Mouse (Mus musculus) lung, postnatal 36 days (tissue): Measurements from ENCODE around the gene Rrm1.
A peak's percentile ranks its signal among the peaks of the same experiment; 100 is the strongest.
"Not testable (repeated sequence)": the region's sequence is repeated elsewhere in the genome, so short reads cannot be mapped to it uniquely, and the experiment has no call there.

Experiments
- DNase-seq: peaks from one replicate; pipeline ENCODE4 v3.0.0; 2022; ENCODE audit warnings: mixed read lengths

Rrm1 gene

DNA sequence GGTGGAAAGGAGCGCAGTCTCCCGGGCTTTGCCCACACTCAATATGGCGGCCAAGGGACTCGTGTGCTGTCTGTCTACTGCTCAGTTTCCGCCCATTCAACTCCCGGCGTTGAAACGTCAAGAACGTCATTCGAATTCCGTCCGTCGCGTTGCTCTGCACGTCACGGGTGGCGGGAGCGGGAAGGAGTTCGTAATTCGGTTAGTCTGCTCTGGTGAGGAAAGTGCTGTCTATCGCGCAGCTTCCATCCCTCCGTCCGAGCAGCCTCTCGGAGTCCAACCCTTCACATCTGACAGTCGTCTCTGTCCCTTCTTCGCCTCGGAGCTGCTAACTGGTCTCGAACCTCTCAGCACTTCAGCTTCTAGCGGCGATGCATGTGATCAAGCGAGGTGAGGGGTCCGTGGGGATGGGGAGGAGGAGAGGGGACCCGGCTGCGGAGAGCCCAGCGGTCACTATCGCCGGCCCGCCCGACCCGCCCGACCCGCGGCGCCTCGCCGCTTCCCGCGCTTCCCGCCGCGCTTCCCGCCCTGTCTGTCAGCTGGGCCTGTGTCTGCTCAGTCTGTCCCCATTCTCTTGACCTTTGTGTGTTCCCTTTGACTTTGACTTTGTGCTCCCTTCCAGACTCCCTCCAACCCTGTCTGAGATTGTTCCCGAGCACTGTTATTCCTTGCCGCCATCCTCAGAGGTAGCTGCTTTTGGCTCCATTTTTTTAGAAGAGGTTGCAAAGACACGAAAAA is at the start of gene Rrm1:
TSS of gene Rrm1 (plus strand) at position 39 of the 735 bp plus-strand sequence.
- DNase-seq: peak; percentile 97

DNA sequence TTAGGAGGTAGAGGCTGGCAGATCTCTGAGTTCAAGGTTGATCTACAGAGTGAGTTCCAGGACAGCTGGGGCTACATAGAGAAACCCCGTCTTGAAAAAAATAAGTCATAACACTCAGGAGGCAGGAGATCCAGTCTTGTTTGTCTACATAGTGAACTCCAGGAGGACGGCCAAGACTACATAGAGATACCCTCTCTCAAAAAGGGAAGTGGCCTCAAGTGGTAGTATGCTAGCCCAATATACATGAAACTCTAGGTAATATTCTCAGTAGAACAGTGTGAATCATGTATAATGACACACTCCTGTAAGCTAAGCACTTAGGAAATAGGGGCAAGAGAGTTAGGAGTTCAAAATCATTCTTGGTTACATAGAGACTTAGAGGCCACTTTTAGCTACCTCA is 47.6 kb upstream of the Rrm1 start:
- DNase-seq: no peak

DNA sequence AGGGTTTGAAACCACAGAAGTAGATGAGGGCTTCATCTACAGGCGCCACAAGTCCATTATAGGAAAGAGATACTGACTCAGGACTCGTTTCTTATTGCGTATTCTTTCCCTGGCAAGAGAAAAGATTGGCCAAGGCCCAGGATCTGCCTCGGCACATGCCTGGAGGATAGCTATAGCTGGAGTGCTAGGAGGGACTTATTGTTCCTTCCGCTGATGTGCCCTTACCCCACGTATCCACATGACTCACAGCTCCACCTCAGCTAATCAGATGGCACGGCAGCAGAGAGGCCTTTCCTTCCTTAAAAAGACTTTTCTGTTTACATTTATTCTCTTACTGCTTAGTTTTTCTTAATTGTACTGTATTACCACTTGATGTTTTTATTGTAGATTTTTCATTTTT is 45.6 kb upstream of the Rrm1 start:
- DNase-seq: peak; percentile 18

DNA sequence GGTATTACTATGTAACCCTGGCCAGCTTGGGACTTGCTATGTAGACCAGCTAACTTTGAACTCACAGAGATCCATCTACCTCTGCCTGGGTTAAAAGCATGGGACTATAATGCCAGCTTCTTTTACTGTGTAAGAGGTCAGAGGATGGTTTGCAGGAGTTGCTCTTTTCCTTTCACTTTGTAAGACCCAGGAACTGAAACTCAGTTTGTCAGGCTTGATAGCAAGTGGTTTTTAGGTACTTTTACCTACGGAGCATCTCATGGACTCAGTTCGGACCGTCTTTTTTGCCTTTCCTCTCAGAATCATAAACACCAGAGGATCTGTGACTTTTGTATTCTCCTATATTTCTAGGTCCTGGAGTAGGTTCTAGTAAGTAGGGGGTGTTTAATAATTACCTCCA is 45.2 kb upstream of the Rrm1 start:
- no peak for DNase-seq

DNA sequence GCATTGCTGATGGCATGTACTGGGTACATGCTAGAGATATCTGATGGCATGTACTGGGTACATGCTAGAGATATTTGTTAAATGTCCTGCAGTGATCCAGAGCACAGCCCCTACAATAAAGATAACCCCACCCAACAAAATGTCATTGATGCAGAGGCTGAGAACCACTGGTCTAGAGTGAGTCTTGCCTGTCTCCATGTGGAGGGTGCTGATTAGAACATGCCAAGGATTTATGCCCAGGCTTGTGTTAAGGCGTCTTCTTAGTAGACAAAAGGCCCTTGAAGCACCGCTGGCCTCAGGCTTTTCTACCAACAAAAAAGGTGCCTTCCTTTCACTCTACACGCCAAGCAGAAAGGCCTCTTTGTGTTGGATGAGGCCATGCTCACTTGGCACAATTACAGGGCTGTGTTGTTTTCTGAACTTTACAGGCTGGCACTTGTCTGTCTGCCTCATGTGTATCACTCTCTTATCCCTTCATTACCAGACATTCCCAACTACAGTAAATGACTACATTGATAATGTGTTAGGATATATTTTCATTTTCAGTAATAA is 42.2 kb upstream of the Rrm1 start:
- DNase-seq: no peak

DNA sequence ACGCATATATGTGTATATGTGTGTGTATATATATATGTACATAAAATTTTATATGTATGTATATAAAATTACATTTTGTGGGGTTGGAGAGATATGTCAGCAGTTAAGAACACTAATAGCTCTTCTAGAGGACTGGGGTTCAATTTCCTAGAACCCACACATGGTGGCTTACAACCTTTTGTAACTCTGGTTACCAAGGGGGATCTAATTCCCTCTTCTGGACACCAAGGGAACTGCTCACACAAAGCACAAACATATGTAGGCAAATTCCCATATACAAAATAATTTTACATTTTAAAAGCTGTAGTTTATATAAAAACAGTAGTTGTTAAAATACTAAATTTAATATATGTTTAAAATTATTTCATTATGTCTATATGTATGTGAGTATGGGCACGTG is 37.4 kb upstream of the Rrm1 start:
- DNase-seq: no peak

DNA sequence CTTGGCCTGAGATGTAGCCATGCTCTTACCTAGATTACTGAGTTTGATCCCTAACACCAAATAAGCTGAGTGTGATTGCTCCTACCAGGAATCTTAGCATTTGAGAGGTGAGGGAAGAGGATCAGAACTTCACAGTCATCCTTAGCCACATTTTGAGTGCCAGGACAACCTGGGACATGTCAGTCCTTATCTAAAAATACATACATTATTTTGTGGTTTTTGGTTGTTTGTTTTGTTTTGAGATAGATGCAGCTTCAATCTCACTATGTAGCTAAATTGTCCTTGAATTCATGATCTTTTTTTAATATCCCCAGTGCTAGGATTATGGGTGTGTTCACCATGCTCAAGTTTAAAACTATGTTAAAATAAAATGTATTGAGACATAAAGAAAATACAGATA is 34.1 kb upstream of the Rrm1 start:
- no peak for DNase-seq

DNA sequence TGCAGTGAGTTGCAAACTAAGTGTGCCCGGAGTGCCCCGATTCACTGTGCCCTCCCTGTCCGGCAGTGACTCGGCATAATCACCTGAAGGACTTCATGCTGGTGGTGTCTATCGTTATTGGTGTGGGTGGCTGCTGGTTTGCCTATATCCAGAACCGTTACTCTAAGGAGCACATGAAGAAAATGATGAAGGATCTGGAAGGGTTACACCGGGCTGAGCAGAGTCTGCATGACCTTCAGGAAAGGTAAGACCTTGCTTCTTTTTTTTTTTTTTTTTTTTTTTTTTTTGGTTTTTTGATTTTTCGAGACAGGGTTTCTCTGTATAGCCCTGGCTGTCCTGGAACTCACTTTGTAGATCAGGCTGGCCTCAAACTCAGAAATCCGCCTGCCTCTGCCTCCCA is 26.2 kb upstream of the Rrm1 start:
- not testable (repeated sequence) for DNase-seq

DNA sequence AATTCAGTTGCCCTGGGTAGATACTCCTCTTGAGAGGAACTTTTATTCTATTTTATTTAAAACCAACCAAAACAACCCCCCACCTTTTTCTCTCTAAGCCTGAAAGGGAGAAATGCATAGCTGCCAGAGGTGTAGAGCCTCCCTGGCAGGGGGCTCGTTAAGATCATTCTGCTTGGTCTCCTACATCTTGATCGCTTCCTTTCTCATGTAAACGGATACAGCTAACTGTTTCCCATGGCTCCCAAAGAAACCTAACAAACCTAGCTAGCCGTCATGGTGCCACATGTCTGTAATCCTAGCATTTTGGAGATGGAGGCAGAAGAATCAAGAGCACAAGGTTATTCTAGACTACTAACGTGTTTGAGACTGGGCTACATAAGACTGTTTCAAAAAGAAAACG is 25.7 kb upstream of the Rrm1 start:
- DNase-seq: no peak

DNA sequence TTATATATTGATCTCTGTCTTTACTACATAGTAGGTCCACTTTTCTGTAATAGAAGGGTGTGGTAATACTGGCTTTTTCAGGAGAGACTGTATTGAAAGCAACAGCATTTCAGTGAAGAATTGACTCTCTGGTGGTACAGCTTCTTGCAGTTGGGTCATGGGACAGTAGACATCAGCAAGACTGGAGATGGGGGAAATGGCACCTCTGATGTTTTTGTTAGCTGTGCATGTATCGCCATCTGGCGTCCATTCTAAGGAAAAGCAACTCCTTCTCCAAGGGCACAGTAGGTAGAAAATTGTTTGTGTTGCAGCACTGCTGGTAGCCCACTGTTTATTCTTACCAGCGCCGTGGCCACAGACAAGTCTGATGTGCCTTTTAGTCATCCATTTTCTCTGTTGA is 24.1 kb upstream of the Rrm1 start:
- DNase-seq: peak; percentile 63

DNA sequence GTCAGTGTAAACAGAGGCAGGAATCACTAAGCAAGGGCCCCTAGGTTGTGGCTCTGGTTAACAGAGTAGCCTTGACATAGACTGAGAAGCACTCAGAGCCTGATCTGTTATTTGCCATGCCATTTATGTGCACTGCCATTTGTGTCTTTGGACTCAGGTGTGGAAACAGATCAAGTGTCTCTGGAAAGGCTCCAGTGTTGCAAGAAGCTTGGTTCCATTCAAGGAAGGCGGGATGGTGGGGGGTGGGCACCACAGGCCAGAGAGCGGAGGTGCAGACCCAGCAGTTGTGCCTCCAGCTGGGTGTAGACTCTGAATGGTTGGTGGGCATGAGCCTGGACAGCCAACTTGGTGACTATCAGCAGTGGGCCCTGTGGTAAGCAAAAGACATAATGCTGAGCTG is 19.5 kb upstream of the Rrm1 start:
- no peak for DNase-seq

DNA sequence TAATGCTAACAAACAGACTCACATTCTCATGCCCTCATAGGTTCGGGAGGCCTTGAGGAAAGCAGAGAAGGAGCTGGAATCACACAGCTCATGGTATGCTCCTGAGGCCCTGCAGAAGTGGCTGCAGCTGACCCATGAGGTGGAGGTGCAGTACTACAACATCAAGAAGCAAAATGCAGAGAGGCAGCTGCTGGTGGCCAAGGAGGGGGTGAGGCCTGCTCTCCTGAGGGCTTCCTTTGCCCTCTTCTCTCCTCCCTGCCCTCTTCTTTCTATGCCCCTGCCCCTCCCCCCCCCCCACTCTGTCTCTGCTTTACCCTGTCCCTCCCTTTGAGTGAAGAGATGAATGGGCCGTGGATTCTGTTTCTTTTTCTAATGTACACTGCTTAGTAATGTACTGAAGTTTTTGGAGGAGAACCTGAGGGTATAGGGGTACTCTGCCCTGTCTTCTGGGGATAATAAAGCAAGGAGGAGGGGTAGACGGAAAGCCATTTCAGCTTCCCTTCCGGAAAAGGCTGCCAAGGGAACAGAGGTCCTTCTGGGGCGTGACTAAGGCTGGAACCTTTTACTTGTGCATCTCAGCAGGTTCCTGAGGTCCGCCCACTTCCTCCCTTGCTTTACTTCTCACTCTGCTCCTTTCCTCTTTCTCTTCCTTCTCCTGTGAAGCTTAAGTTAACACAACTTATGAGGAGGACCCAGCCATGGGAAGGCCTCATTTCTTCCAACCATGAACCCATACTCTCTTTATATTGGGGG is 15.4 kb upstream of the Rrm1 start:
- DNase-seq: peak; percentile 6

DNA sequence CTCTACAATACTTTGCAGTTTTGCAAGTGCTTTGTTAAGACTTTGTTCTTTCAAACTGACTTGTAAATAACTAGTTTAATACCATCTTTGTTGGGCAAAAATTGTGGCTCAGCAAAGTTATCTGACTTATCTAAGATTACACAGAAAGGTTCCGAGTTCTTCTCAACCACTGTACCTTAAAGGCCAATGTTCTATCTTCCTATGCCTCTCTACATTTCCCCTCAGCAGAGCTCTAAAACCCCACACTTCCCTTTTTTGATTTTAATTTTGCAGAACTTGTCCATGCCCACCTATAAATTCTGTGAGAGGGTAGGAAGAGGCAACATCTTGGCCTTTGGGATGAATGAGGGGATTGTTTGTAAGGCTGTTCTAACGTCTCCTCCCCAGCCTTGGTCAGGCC is 7.2 kb upstream of the Rrm1 start:
- no peak for DNase-seq

DNA sequence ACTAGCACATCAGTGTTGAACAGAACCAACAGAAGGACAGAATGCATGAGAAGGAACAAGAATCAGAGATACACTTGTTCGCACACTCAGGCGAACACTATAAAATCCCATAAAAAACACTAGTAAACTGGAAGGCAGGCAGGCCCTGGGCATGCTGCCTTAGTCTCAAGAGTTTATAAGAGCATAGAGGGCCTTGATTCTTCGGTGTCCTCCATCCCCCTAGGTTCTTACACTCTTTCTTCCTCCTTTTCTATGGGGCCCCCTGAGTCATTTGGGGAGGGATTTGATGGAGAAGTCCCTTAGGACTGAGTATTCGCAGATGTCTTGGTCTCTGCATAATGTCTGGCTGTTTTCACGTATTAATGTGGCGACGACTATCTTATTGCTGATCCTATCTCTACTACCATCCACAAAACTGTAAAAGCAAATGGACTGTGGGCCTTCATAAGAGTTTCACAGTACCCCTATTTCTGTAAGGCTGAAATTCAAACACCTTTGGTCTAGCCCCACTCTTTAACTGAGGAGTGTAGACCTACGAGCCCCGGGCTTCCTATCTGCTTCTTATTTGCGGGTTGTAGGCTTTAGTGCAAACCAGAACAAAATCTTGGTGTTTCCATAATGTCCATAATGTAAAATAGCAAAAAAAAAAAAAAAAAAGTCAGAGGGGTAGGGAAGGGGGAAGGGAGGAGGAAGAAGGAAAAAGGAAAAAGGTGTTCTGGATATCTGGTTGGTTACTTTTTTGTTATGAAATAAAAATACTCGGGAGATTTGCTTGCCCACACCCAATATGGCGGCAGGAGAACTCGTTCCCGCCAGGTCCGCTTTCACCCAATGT is 456 bp upstream of the Rrm1 start:
- no peak for DNase-seq

DNA sequence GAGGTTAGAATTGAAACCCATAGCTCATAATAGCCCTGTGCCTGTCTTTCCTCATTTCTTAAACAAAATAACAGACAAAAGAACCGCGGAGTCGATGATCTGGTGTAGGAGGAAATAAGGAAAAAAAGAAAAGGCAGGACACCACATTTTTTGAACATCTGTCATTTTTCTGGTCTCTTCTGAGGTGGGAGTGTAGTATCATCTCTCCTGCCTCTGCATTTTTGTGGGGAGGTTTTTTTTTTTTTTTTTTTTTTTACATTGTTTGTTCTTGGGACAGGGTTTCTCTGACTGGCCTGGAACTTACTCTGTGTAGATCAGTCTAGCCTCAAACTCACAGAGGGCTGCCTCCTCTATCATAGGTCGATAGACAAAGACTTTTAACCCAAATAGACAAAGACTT is 937 bp downstream of the Rrm1 start:
- DNase-seq: no peak

DNA sequence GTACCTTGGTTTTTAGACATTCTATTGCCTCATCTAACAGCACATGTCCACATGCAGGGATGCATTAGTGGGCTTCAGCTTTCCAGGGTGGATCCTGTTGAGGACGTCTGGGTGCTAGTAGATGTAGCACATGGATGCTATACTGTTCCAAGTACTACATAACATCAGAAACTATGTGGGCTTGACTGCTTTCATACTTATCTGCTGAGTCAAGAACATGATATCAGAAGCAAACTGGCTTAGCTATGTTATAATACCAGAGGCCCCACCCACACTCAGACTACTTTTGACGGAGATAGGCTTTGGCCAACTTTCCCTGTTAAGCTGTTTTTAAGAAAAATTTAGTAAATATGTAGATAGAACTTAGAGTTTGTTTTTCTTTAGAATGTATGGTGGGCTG is 2.8 kb downstream of the Rrm1 start:
- no peak for DNase-seq

DNA sequence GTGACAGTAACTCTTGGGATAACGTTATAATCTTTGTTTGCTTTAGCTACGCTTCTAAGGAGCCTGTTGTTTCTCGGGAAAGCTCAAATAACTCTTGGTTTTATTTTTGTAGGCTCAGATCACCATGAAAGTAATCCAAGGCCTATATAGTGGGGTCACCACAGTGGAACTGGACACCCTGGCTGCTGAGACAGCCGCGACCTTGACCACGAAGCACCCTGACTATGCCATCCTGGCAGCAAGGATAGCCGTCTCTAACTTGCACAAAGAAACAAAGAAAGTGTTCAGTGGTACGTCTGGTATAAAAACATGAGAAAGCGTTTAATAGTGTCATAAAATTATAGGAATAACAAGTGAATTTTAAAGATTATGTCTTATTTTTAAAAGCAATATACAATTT is 4.9 kb downstream of the Rrm1 start:
- DNase-seq: no peak

DNA sequence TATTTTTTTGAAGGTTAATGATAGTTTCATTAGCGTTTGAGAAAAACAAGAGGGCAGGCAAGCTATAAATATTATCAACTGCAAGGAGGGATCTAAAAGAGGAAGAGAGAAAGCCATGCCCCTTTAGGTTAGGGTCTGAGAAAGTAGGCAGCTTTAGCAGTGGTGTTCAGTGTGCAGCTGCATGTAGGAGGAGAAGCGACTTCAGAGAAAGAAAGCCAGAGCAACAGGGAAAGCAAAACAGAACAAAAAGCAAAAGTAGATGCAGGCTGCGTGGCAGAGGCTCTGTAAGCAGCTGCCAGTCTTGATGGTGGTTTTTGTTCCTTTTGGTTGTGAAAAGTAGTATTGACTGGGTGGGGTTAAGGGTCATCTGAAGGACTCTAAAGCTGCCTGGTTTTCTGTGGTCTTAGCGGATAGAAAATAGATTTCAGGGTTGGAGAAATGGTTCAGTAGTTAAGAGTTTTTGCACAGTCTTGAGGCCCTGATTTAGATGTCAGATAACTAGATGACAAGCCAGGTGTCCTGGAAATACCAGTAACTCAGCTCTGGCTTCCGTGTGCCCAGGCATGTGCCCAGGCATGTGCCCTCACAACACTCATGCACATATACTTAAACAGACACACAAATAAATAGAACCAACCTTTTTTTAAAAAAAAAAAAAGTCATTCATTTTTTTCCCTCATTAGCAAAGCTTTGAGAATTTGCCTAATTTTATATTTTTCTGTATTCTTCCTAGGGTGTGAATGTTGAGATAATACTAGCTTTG is 17.3 kb downstream of the Rrm1 start:
- no peak for DNase-seq

DNA sequence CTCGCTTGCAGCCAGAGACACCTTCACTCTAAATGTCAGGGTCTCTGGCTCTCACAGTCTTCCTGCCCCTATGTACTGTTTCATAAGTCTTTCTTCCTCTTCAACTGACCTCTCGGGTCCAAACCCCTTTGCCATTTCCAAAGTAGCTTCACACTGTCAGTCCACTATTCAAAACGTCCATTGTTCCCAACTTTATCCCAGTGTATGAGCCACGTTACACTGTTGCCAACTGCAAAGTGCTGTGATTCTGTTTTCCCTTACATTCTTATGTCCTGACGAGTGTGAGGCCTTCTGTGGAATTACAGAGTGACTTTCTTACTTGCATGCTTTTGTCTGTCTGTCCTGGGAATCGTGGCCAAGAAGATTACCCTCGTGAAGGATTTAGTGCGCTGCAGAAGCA is 26.1 kb downstream of the Rrm1 start:
- no peak for DNase-seq

DNA sequence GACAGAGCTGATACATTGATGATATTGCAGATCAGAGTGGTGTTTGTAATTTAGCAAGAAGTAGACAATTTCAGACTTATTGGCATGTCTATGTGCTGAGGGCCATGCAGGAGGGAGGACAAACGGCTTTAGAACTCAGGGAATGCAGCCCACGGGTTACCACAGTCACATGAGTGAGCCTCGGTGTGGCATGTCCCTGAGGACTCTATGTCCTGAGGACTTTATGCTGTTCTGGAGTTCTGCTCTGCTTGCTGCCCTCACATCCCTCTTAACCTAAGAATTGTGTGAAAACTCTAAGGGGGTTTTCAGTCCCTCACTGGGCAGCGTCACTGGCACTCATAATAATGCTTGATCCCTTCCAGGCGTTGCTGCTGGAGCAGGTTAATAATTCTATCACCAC is 31.2 kb downstream of the Rrm1 start:
- no peak for DNase-seq

DNA sequence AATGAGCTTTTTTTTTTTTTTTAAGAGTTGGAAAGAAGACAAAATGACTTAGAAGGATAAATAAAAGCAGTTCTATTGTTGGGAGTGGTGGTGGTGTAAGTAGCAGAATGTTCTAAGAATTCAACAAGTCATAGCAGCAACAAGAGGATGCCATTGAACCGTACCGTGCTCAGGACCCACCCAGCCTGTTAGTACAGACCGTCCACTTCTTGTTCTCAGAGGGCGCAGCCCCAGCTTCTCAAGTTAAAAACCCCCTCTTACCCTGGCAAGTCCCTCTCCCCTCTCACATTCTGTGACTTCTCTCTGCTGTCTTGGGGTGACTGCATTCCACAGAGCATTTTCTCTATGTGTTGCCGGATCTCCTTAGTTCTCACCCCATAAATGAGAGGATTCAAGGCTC is 35.1 kb downstream of the Rrm1 start:
- DNase-seq: no peak

DNA sequence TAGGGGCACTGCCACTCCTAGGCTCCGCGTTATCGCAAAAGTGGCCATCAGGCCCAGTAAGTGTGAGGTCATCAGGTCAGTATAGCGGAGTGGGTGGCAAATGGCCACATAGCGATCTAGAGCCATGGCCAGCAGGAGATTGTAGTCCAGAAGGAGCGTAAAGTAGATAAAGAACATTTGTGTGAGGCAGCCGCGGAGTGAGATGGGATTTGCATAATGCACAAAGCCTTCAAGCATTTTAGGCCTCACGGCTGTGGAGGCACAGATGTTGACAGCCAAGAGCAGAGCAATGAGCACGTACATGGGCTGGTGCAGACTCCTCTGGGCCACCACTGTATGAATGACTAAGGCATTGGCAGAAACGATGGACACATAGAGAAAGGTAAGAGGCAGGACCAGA is 35.9 kb downstream of the Rrm1 start:
- DNase-seq: no peak

DNA sequence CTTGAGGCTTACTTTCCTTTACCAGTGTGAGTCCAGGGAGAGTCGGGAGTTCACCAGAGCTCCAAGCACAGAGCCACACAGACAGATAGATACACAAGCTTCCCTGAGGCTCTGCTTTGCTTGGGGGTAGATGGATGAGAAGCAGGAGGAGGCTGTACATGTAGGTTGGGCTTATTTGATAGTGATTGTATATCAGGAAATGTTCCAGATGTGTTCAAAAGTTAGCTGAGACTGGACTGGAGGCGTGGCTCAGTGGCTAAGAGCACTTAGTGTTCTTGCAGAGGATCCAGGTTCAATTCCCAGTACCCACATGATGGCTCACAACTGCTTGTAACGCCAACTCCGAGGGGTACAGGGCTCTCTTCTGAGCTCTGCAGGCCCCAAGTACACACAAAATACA is 36.9 kb downstream of the Rrm1 start:
- DNase-seq: no peak
